Mouse (Mus musculus): Measurements from ENCODE around the gene Drd4.

- TF ChIP-seq CTCF (IDR thresholded peaks at IDR 0.05; ENCODE audit: low read depth, low read length) (no peak), POLR2A (IDR thresholded peaks at IDR 0.05; ENCODE audit: borderline replicate concordance, low read depth, low read length) (no peak)
These were observed 9.6 kb downstream of the Drd4 start for GRCm38 (mm10) chr7:141301386-141301785.

Data from bone marrow macrophage, adult 2 months (primary cell).